Mouse (Mus musculus): ENCODE data around the gene Fosb. TPM values are rescaled to one million over a fixed set of nuclear protein-coding genes. Genes with fewer than 3 reads are reported as not detected.

Fosb gene
- polyA plus RNA-seq, 1 experiment from 2014 or later = not detected

Other genes starting within 250 kb of the Fosb start
- gene Dmwd, start 233.8 kb downstream of the Fosb start, polyA plus RNA-seq (2014; fragmentation: Nextera tagmentation; extraction: Ambion mirVana) = 30.2 and 35.2 TPM in 2 replicates
- 7.1 and 9.4 TPM in 2 replicates for gene Dmpk, start 226.2 kb downstream of the Fosb start, polyA plus RNA-seq (2014; fragmentation: Nextera tagmentation; extraction: Ambion mirVana)
- 1.3 and 2.4 TPM in 2 replicates for gene Six5, start 215.5 kb downstream of the Fosb start, polyA plus RNA-seq (2014; fragmentation: Nextera tagmentation; extraction: Ambion mirVana)
- gene Gm4969, start 191.7 kb downstream of the Fosb start, polyA plus RNA-seq (2014; fragmentation: Nextera tagmentation; extraction: Ambion mirVana) = 5.9 and 9.9 TPM in 2 replicates
- 11.6 and 13.1 TPM in 2 replicates for gene Fbxo46, start 190.2 kb downstream of the Fosb start, polyA plus RNA-seq (2014; fragmentation: Nextera tagmentation; extraction: Ambion mirVana)
- 18.6 and 21.2 TPM in 2 replicates for gene Qpctl, start 160.8 kb downstream of the Fosb start, polyA plus RNA-seq (2014; fragmentation: Nextera tagmentation; extraction: Ambion mirVana)
- 94.1 and 110 TPM in 2 replicates for gene Snrpd2, start 160.3 kb downstream of the Fosb start, polyA plus RNA-seq (2014; fragmentation: Nextera tagmentation; extraction: Ambion mirVana)
- 0.75 and 1.8 TPM in 2 replicates for gene Gipr, start 143.9 kb downstream of the Fosb start, polyA plus RNA-seq (2014; fragmentation: Nextera tagmentation; extraction: Ambion mirVana)
- gene Eml2, start 133.6 kb downstream of the Fosb start, polyA plus RNA-seq (2014; fragmentation: Nextera tagmentation; extraction: Ambion mirVana) = 3.5 and 4.0 TPM in 2 replicates
- gene Gpr4, start 97.5 kb downstream of the Fosb start, polyA plus RNA-seq (2014; fragmentation: Nextera tagmentation; extraction: Ambion mirVana) = 2.9 and 3.4 TPM in 2 replicates
- 36.6 and 37.6 TPM in 2 replicates for gene Opa3, start 81.7 kb downstream of the Fosb start, polyA plus RNA-seq (2014; fragmentation: Nextera tagmentation; extraction: Ambion mirVana)
- gene Vasp, start 38.2 kb downstream of the Fosb start, polyA plus RNA-seq (2014; fragmentation: Nextera tagmentation; extraction: Ambion mirVana) = 17.4 and 40.9 TPM in 2 replicates
- gene Ppm1n, start 30.0 kb downstream of the Fosb start, polyA plus RNA-seq (2014; fragmentation: Nextera tagmentation; extraction: Ambion mirVana) = 0.66 and 0.75 TPM in 2 replicates
- gene Rtn2, start 27.4 kb downstream of the Fosb start, polyA plus RNA-seq (2014; fragmentation: Nextera tagmentation; extraction: Ambion mirVana) = 115 and 118 TPM in 2 replicates
- gene Ercc1, start 34.7 kb upstream of the Fosb start, polyA plus RNA-seq (2014; fragmentation: Nextera tagmentation; extraction: Ambion mirVana) = 90.4 and 98.9 TPM in 2 replicates
- gene Cd3eap, start 49.4 kb upstream of the Fosb start, polyA plus RNA-seq (2014; fragmentation: Nextera tagmentation; extraction: Ambion mirVana) = 19.1 and 21.5 TPM in 2 replicates
- 1.4 and 1.7 TPM in 2 replicates for gene Ppp1r13l, start 49.7 kb upstream of the Fosb start, polyA plus RNA-seq (2014; fragmentation: Nextera tagmentation; extraction: Ambion mirVana)
- gene Ercc2, start 72.0 kb upstream of the Fosb start, polyA plus RNA-seq (2014; fragmentation: Nextera tagmentation; extraction: Ambion mirVana) = 11.4 TPM in 2 replicates
- gene Klc3, start 94.1 kb upstream of the Fosb start, polyA plus RNA-seq (2014; fragmentation: Nextera tagmentation; extraction: Ambion mirVana) = 1.1 and 2.1 TPM in 2 replicates
- 0.63 and 2.0 TPM in 2 replicates for gene Ckm, start 94.7 kb upstream of the Fosb start, polyA plus RNA-seq (2014; fragmentation: Nextera tagmentation; extraction: Ambion mirVana)
- 17.0 and 19.2 TPM in 2 replicates for gene Mark4, start 148.8 kb upstream of the Fosb start, polyA plus RNA-seq (2014; fragmentation: Nextera tagmentation; extraction: Ambion mirVana)
- gene Exoc3l2, start 153.3 kb upstream of the Fosb start, polyA plus RNA-seq (2014; fragmentation: Nextera tagmentation; extraction: Ambion mirVana) = 0.71 TPM in 2 replicates
- gene Bloc1s3, start 198.3 kb upstream of the Fosb start, polyA plus RNA-seq (2014; fragmentation: Nextera tagmentation; extraction: Ambion mirVana) = 2.8 and 3.2 TPM in 2 replicates
- 31.7 and 33.8 TPM in 2 replicates for gene Trappc6a, start 198.3 kb upstream of the Fosb start, polyA plus RNA-seq (2014; fragmentation: Nextera tagmentation; extraction: Ambion mirVana)
- gene Nkpd1, start 207.8 kb upstream of the Fosb start, polyA plus RNA-seq (2014; fragmentation: Nextera tagmentation; extraction: Ambion mirVana) = 0.52 and 1.2 TPM in 2 replicates